Mouse (Mus musculus) frontal cortex, postnatal 14 days (tissue): ENCODE measurements around the gene Sez6l.

Experiments used
- DNase-seq, 2 experiments: peaks; one replicate each; pipeline ENCODE4 v3.0.0; 2022; ENCODE audit warnings: low spot score in 2 of 2

Sez6l gene

GRCm38 (mm10) chr5:112576993-112577670 lies at the start of gene Sez6l:
Sez6l (minus strand) TSS chr5:112577185.
- peak; percentile 53 to 71 for DNase-seq

DNA sequence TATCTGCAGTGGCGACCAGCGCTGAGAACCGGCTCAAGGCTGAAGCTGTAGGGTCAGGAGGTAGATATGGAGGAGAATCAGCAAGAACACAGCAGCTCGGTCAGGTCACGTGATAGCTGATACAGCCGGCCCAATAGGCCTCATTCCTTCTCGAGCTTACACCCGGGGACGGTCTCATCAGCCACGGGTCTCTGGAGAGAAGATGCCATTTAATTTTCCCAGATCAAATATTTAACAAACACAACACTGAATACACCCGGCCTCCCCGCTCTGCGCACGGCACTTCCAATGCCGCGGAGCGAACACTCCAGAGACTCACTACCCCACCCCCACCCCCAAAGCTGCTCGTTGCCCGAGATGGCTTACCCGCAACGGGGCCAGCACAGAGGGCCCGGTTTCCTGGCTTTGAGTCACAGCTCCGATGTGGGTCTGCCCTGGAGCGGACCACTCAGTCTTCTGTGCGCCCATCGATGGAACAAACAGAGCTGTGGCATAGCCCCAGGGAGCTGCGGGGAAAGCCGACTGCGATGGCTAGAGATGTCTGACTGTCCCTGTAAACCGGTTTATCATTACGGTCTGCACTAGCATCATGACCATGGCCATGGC lies 48.7 kb upstream of the Sez6l start:
- no peak for DNase-seq

GRCm38 (mm10) chr5:112622946-112623345 lies 46.0 kb upstream of the Sez6l start:
- no peak for DNase-seq

GRCm38 (mm10) chr5:112620256-112620655 lies 43.3 kb upstream of the Sez6l start:
- DNase-seq: no peak

GRCm38 (mm10) chr5:112619344-112619743 lies 42.4 kb upstream of the Sez6l start:
- no peak for DNase-seq

- no peak for DNase-seq
These were observed 40.7 kb upstream of the Sez6l start for GRCm38 (mm10) chr5:112617602-112618247.

DNA sequence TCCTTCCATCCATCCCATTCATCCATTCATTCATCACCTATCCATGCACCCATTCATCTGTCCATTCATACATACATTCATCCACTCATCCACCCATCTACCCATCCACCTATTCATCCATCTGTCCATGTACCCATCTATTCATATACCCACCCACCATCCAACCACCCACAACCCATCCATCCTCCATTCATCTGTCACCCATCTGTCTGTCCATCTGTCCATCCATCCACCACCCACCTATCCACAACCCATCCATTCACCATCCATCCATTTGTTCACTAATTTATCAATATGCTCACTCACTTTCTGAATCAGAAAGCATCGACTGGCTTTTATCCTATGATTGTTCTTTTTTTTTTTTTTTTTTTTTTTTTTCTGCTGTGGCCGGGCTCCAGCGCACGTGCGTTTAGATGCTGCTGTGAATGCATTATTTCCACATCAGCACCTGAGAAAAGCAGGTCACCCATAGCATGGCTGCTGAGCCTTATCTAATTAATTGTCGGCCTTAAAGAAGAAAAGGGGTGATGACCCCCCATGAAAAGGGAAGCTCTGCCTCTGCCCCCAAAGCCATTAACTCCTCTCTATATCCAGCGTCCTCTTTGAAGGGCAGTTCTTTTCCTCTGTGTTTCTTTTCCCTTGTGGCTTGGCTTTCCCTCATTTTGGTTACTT lies 39.1 kb upstream of the Sez6l start:
- no peak for DNase-seq

GRCm38 (mm10) chr5:112607867-112608516 lies 31.0 kb upstream of the Sez6l start:
- DNase-seq: no peak

DNA sequence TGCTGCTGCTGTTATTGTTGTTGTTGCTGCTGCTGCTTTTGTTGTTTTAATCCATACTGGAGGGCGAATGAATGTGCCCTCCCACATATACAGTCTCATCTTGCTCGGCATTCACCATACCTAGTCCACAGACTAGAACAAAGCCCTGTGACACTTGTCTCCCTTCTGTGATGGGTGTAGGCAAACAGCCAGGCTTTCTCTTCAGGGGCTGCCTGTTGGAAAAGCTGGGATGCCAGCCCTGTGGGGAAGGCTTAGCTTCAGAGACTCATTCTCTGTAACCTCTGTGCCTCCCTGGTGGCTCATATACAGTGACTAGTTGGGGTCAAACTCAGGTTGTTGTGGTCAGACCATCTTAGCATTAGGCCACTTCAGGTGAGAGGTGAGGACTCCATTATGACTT lies 30.1 kb upstream of the Sez6l start:
- DNase-seq: no peak

DNA sequence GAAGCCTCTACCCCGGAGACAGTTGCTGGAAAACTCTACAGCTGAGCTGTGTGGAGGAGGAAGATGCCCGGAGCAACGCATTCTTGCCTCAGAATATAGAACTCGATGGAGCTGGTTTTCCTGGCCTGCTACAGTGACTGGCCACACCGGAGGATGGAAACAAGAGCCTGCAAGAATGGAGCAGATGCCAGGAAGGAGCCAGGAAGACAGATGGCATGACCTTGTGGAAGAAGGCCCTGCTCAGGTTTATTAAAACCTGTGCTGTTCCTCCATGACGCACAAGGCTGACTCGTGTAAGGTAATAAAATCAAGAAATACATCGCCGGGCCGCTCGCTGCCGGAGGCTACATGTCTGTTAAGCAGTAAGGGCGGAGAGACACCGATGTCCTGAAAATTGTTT lies 28.4 kb upstream of the Sez6l start:
- no peak for DNase-seq

DNA sequence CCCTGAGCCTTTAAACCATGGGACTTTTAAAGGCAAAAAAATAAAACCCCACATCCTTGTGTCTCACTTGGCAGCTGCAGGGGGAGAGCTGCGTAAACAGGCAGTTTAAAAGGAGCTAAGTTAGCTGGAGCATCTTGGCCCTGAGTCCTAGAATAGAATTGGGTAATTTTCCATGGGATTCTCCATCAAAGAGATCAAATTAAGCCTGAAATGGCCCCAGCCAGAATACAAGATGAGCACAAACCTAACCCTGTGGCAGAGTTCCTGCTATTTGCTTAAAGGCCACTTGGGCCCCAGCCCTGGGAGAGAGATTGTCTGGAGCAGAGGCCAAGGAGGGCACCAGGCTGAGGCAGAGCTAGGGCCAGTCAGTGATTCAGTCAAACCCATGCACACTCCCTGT lies 27.3 kb upstream of the Sez6l start:
- DNase-seq: no peak

- no peak for DNase-seq
These were observed 26.6 kb upstream of the Sez6l start for GRCm38 (mm10) chr5:112603594-112603993.

DNA sequence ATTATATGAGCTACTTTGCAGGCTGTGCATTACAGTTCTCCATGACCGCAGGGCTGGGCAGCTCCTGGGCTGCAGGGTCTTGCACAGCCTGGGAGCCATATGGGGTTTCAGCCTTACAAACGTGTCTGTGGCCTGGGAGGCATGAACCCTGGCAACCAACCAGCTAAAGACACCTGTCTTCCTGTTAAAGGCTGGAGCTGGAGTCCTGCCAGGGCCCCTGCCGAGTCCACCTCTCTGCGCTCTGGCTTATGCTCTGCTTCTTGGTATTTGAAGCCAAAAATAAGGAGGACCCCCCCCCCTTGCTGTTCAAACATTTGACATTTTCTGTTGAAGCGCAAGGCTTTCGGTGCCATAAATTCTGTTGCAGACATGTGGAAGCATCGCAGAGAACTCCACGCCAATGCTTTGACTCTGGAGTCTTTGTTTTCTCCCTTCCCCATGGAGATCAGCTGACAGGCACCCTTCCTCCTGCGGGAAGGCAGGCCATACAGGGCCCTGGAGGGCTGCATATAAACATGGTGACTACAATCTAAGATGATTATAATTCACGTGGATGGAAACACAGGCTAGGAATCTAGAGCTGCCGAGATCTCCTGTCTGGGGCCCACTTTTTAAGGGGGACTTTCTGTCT lies 23.4 kb upstream of the Sez6l start:
- no peak for DNase-seq

GRCm38 (mm10) chr5:112599538-112600308 lies 22.7 kb upstream of the Sez6l start:
- no peak for DNase-seq

DNA sequence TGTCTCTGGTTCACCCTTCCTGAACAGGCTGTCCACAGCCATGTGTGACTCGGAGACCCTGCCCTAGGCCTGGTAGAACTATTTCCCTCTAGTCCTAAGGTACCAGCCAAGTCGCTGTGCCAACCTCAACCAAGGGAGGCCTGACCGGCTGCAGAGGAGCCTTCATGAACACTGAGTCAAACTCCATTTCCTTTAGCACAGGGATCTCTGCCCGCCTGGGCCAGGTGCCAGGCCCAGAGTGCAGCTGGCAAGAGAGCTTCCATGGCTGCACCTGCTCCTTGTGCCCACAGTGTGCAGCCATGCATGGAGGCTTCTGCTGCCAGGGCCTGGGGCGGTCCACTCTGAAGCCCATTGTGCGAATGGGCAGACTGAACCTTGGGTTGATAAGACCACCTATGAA lies 20.9 kb upstream of the Sez6l start:
- peak; percentile 37 to 40 for DNase-seq

DNA sequence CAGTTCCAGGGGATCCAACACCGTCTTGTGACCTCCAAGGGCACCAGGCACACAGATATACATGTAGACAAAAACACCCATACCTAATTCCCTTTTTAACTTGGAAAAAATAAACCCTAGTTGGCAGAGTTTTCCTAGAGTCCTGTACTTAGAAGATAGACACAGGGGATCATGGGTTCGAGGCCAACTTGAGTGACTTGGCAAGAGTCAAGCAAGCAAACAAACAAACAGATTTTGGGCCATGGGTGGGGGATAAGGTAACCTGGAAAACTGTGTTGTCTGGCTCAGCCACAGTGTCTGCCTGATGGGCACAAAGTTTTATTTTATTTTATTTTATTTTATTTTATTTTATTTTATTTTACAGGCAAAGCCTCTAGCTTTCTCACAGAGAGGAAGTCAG lies 20.3 kb upstream of the Sez6l start:
- no peak for DNase-seq

DNA sequence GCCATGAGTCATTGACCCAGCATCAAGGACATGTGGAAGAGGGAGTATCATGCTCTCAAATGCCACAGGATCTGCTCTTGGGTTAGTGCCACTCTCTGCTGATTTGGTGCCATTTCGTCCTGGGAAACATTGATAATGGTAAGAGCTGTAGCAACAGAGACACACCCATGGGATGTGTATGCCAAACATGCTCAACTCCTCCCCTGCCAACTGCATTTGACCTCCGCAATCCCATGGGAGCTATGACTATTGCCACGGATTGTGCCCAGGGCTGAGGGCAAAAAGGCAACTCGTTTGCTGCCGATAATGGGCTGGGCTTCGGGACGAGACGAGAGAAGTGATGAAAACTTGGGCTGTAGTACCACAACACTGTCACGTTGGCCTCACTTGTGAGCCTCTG lies 19.7 kb upstream of the Sez6l start:
- DNase-seq: no peak

GRCm38 (mm10) chr5:112595701-112596632 lies 19.0 kb upstream of the Sez6l start:
- no peak for DNase-seq

- DNase-seq: no peak
These were observed 14.7 kb upstream of the Sez6l start for GRCm38 (mm10) chr5:112591706-112592105.

DNA sequence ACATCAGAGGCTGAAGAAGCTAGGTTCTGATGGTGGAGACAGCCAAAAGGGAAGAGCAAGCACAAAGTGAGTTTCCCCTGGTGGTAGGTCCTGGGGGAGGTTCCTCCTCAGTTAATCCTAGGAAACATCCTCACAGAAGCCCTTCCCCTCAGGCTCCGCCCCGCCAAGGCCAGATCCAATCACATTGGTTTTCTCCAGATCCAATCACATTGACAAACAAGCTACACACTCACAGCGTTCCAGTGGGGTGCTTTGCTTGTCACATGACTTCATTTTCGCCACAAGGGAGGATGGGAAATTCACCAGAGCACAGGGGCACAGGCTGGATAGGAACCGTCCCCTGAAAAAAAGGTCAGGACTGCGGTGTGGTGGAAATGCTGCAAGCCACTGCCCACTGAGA lies 9.1 kb upstream of the Sez6l start:
- no peak for DNase-seq
